Mouse (Mus musculus): ENCODE measurements around the gene Rhog.

The Rhog gene

GRCm38 (mm10) chr7:102250631-102251214, 5.1 kb downstream of the Rhog start:
- DNase-seq (ENCODE audit: low read depth) = peak; percentile 97

- DNase-seq (ENCODE audit: low read depth) = peak; percentile 90
Observed at GRCm38 (mm10) chr7:102249896-102250630, 5.8 kb downstream of the Rhog start.

GRCm38 (mm10) chr7:102249531-102249895, 6.3 kb downstream of the Rhog start:
- no peak for DNase-seq (ENCODE audit: low read depth)

- DNase-seq (ENCODE audit: low read depth) = peak; percentile 76
Observed at GRCm38 (mm10) chr7:102248691-102249404, 7.0 kb downstream of the Rhog start.

- DNase-seq (ENCODE audit: low read depth) = peak; percentile 61
Observed at GRCm38 (mm10) chr7:102246956-102247797, 8.7 kb downstream of the Rhog start.

- DNase-seq (ENCODE audit: low read depth) = no peak
Observed at GRCm38 (mm10) chr7:102246265-102246664, 9.6 kb downstream of the Rhog start.

- peak; percentile 63 for DNase-seq (ENCODE audit: low read depth)
Observed at GRCm38 (mm10) chr7:102245775-102246174, 10.1 kb downstream of the Rhog start.

- no peak for DNase-seq (ENCODE audit: low read depth)
Observed at GRCm38 (mm10) chr7:102244782-102245535, 10.9 kb downstream of the Rhog start.

GRCm38 (mm10) chr7:102243870-102244269, 12.0 kb downstream of the Rhog start:
- DNase-seq (ENCODE audit: low read depth) = peak; percentile 54

GRCm38 (mm10) chr7:102242917-102243316, 12.9 kb downstream of the Rhog start:
- no peak for DNase-seq (ENCODE audit: low read depth)

- DNase-seq (ENCODE audit: low read depth) = no peak
Observed at GRCm38 (mm10) chr7:102242371-102242770, 13.5 kb downstream of the Rhog start.

GRCm38 (mm10) chr7:102239591-102239990, 16.3 kb downstream of the Rhog start:
- DNase-seq (ENCODE audit: low read depth) = no peak

GRCm38 (mm10) chr7:102238686-102239286, 17.1 kb downstream of the Rhog start:
- DNase-seq (ENCODE audit: low read depth) = no peak

- DNase-seq (ENCODE audit: low read depth) = no peak
Observed at GRCm38 (mm10) chr7:102233059-102233458, 22.8 kb downstream of the Rhog start.

GRCm38 (mm10) chr7:102229814-102230213, 26.0 kb downstream of the Rhog start:
- no peak for DNase-seq (ENCODE audit: low read depth)

- DNase-seq (ENCODE audit: low read depth) = no peak
Observed at GRCm38 (mm10) chr7:102228049-102228670, 27.7 kb downstream of the Rhog start.

GRCm38 (mm10) chr7:102226051-102226450, 29.8 kb downstream of the Rhog start:
- DNase-seq (ENCODE audit: low read depth) = no peak

- DNase-seq (ENCODE audit: low read depth) = no peak
Observed at GRCm38 (mm10) chr7:102223883-102224738, 31.7 kb downstream of the Rhog start.

- peak; percentile 83 for DNase-seq (ENCODE audit: low read depth)
Observed at GRCm38 (mm10) chr7:102222830-102223556, 32.9 kb downstream of the Rhog start.

All from induced T-regulatory cell, adult 2 months (primary cell).